9 mouse cellular contexts compared by ENCODE assay signal in the genomic region with DNA sequence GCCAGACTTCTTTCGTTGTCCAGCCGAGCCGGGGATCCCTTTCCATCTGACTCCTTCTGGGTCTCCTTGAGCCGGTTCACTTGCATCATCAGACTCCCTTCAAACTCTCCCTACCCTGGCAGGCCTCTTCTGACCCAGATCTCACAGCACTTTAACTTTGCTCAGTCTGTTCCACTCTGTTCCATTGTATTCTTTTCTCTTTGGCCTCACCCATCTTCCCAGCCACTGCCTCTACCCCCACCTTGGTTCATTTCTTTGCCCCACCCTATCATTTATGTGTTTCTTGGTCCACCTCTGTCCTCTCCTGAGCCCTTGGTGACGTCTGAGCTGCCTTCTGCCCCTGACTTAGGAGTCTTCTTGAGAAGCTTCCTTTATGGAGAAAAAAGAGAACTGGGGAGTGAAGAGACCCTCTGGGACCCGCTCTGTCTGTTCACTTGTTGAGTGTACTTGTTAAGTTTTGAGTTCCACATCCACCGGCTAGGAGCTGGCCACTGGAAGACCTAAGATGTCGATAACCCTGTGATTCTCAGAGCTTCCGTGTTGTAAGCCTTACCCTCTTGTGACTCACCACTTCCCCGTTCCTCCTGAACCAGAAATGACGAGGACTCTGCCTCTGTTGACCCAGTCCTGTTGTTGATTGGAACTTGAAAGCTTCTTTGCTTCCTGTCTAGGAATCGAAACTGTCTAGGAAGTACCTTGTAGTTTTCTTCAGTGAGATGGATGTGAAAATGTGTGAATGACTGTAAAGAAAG. TPM values are rescaled to one million over a fixed set of nuclear protein-coding genes. Genes with fewer than 3 reads are reported as not detected.
A peak's percentile ranks its signal among the peaks of the same experiment; 100 is the strongest.
DNase-seq lines count a peak whose midpoint lies in the region; ATAC-seq and TF ChIP-seq lines count a peak whose summit lies in the region.
"Had no signal": no experiment of that assay in that cellular context is flagged by ENCODE, and none has a peak within 500 bp of the region (broad histone marks: within the 10 kb centered on the region; RNA-seq: fewer than 3 reads in every experiment).

No protein-coding gene starts in this region.

- no peak for ATAC-seq in embryonic facial prominence, embryonic 14.5 days (ENCODE audit: low read depth)
- ATAC-seq in limb, embryonic 13.5 days (ENCODE audit: low FRiP score, low read depth) = no peak
- 0 out of 2 replicates have a peak, but pooled peaks have one; percentile 3 for ATAC-seq in midbrain, embryonic 13.5 days

- peak overlapping the region; percentile 87 for H3K9ac ChIP-seq in embryonic facial prominence, embryonic 14.5 days (ENCODE audit: low read depth, low read length)
- peak overlapping the region; percentile 94 for H3K9ac ChIP-seq in limb, embryonic 13.5 days
- H3K9ac ChIP-seq in midbrain, embryonic 13.5 days (replicated peaks) = peak overlapping the region; percentile 97

- no peak for DNase-seq in testis, postnatal 10 days (ENCODE audit: low spot score)
- peak; percentile 52 for DNase-seq in embryonic facial prominence, embryonic 14.5 days (ENCODE audit: low spot score)
- DNase-seq in heart, postnatal 36 days = peak; percentile 38
- peak; percentile 48 for DNase-seq in thymus, postnatal 14 days
- DNase-seq in cerebellum, postnatal 25 days = no peak

- H3K27me3 ChIP-seq in testis, adult 2 months (ENCODE audit: control insufficient read depth, insufficient read depth, low read length) = no peaks in the 10 kb centered on the region
- H3K27me3 ChIP-seq in embryonic facial prominence, embryonic 14.5 days (replicated peaks; ENCODE audit: control insufficient read depth, insufficient read depth, low read length) = no peaks in the 10 kb centered on the region
- no peaks in the 10 kb centered on the region for H3K27me3 ChIP-seq in limb, embryonic 13.5 days
- H3K27me3 ChIP-seq in midbrain, embryonic 13.5 days = no peaks in the 10 kb centered on the region

- peak overlapping the region; percentile 78 for H3K4me2 ChIP-seq in embryonic facial prominence, embryonic 14.5 days (ENCODE audit: low read depth, low read length)
- H3K4me2 ChIP-seq in limb, embryonic 13.5 days (replicated peaks) = peak overlapping the region; percentile 95
- H3K4me2 ChIP-seq in midbrain, embryonic 13.5 days (replicated peaks) = peak overlapping the region; percentile 99

- peak overlapping the region; percentile 55 for H3K27ac ChIP-seq in testis, adult 2 months (ENCODE audit: control insufficient read depth, insufficient read depth, low read depth, low read length)
- peak overlapping the region; percentile 88 for H3K27ac ChIP-seq in embryonic facial prominence, embryonic 14.5 days (replicated peaks; ENCODE audit: low read depth, low read length)
- peak overlapping the region; percentile 90; the same call in 1 of the 2 replicates for H3K27ac ChIP-seq in limb, embryonic 13.5 days
- peak overlapping the region; percentile 76; the same call in 1 of the 2 replicates for H3K27ac ChIP-seq in midbrain, embryonic 13.5 days

- H3K4me3 ChIP-seq in testis, adult 2 months (ENCODE audit: control insufficient read depth, low read depth, low read length) = peak overlapping the region; percentile 88
- peak overlapping the region; percentile 70 for H3K4me3 ChIP-seq in embryonic facial prominence, embryonic 14.5 days (ENCODE audit: low read depth, low read length)
- H3K4me3 ChIP-seq in limb, embryonic 13.5 days = peak overlapping the region; percentile 87
- peak overlapping the region; percentile 95 for H3K4me3 ChIP-seq in midbrain, embryonic 13.5 days (replicated peaks)

- no peak for TF ChIP-seq CTCF in testis, adult 2 months (IDR thresholded peaks at IDR 0.05; ENCODE audit: control insufficient read depth, insufficient read depth, insufficient replicate concordance, low read depth, low read length)

- TF ChIP-seq POLR2A in testis, adult 2 months (IDR thresholded peaks at IDR 0.05; ENCODE audit: control insufficient read depth, low read depth, low read length) = no peak

- H3K9me3 ChIP-seq in embryonic facial prominence, embryonic 14.5 days (ENCODE audit: control insufficient read depth, low read length) = no peaks in the 10 kb centered on the region
- H3K9me3 ChIP-seq in limb, embryonic 13.5 days = no peaks in the 10 kb centered on the region
- H3K9me3 ChIP-seq in midbrain, embryonic 13.5 days = no peaks in the 10 kb centered on the region

- intact Hi-C loops in heart, postnatal 36 days (cut with DNase I) = loop anchor here (5.0 kb wide), 2 partner anchors 135 to 235 kb away; a partner anchor contains a TSS

- WGBS in embryonic facial prominence, embryonic 14.5 days = 8% methylated on average over 12 of the region's 12 CpGs
- 12% methylated on average over 12 of the region's 12 CpGs for WGBS in limb, embryonic 13.5 days
- WGBS in midbrain, embryonic 13.5 days = 19% methylated on average over 12 of the region's 12 CpGs

- H3K36me3 ChIP-seq in testis, adult 2 months (ENCODE audit: control insufficient read depth, insufficient read depth, low read length) = no peaks in the 10 kb centered on the region
- peaks cover 23% of the 10 kb centered on the region for H3K36me3 ChIP-seq in embryonic facial prominence, embryonic 14.5 days (ENCODE audit: control insufficient read depth, insufficient read depth, low read length)
- H3K36me3 ChIP-seq in limb, embryonic 13.5 days = peaks cover 19% of the 10 kb centered on the region
- peaks cover 8% of the 10 kb centered on the region for H3K36me3 ChIP-seq in midbrain, embryonic 13.5 days

- H3K4me1 ChIP-seq in testis, adult 2 months (ENCODE audit: control insufficient read depth, insufficient read depth, low read length) = peaks cover 7% of the 10 kb centered on the region
- H3K4me1 ChIP-seq in embryonic facial prominence, embryonic 14.5 days (ENCODE audit: control insufficient read depth, insufficient read depth, low read length) = peaks cover 16% of the 10 kb centered on the region
- peaks cover 23% of the 10 kb centered on the region for H3K4me1 ChIP-seq in limb, embryonic 13.5 days
- peaks cover 30% of the 10 kb centered on the region for H3K4me1 ChIP-seq in midbrain, embryonic 13.5 days (replicated peaks)

RNA-seq across cellular contexts. Expression of a gene that starts 6.2 kb away (rescaled TPM):
- polyA plus RNA-seq in testis, adult 2 months (2012; rRNA removed) = 133 and 135 TPM in 2 replicates
- polyA plus RNA-seq in embryonic facial prominence, embryonic 14.5 days (2014; fragmentation: Nextera tagmentation; extraction: Ambion mirVana) = 21.2 and 21.9 TPM in 2 replicates
- 100 to 1,000 TPM; 113 to 124 TPM for total RNA-seq in heart, postnatal 36 days (2021)
- 26.4 and 28.0 TPM in 2 replicates for polyA plus RNA-seq in limb, embryonic 13.5 days (2015; fragmentation: Nextera tagmentation; extraction: Ambion mirVana)
- 22.2 and 27.2 TPM in 2 replicates for polyA plus RNA-seq in midbrain, embryonic 13.5 days (2015; fragmentation: Nextera tagmentation; extraction: Ambion mirVana)

RNA-seq across cellular contexts. Expression of a gene that starts 44.4 kb away (rescaled TPM):
- 83.8 and 97.1 TPM in 2 replicates for polyA plus RNA-seq in testis, adult 2 months (2012; rRNA removed)
- 0.77 TPM in 1 of 2 replicates, not detected in the other for polyA plus RNA-seq in embryonic facial prominence, embryonic 14.5 days (2014; fragmentation: Nextera tagmentation; extraction: Ambion mirVana)
- total RNA-seq in heart, postnatal 36 days (2021) = not detected
- 0.43 TPM in 1 of 2 replicates, not detected in the other for polyA plus RNA-seq in limb, embryonic 13.5 days (2015; fragmentation: Nextera tagmentation; extraction: Ambion mirVana)
- polyA plus RNA-seq in midbrain, embryonic 13.5 days (2015; fragmentation: Nextera tagmentation; extraction: Ambion mirVana) = 0.61 and 0.96 TPM in 2 replicates
- total RNA-seq: gastrocnemius, adult 8-10 months had no signal

RNA-seq across cellular contexts. Expression of a gene that starts 44.6 kb away (rescaled TPM):
- polyA plus RNA-seq in testis, adult 2 months (2012; rRNA removed) = 1.1 and 1.2 TPM in 2 replicates
- 1.2 TPM in 2 replicates for polyA plus RNA-seq in embryonic facial prominence, embryonic 14.5 days (2014; fragmentation: Nextera tagmentation; extraction: Ambion mirVana)
- 1 to 10 TPM; 3.0 to 3.4 TPM for total RNA-seq in heart, postnatal 36 days (2021)
- polyA plus RNA-seq in limb, embryonic 13.5 days (2015; fragmentation: Nextera tagmentation; extraction: Ambion mirVana) = 1.1 and 1.3 TPM in 2 replicates
- 2.0 and 2.1 TPM in 2 replicates for polyA plus RNA-seq in midbrain, embryonic 13.5 days (2015; fragmentation: Nextera tagmentation; extraction: Ambion mirVana)

RNA-seq across cellular contexts. Expression of a gene that starts 54.2 kb away (rescaled TPM):
- 3.3 TPM in 2 replicates for polyA plus RNA-seq in testis, adult 2 months (2012; rRNA removed)
- 24.1 and 26.9 TPM in 2 replicates for polyA plus RNA-seq in embryonic facial prominence, embryonic 14.5 days (2014; fragmentation: Nextera tagmentation; extraction: Ambion mirVana)
- 10 to 100 TPM; 27.8 to 28.3 TPM for total RNA-seq in heart, postnatal 36 days (2021)
- 18.8 and 21.6 TPM in 2 replicates for polyA plus RNA-seq in limb, embryonic 13.5 days (2015; fragmentation: Nextera tagmentation; extraction: Ambion mirVana)
- 12.3 and 13.4 TPM in 2 replicates for polyA plus RNA-seq in midbrain, embryonic 13.5 days (2015; fragmentation: Nextera tagmentation; extraction: Ambion mirVana)

Comparison
In these comparisons a context has a peak if more than half of its experiments do, and no peak if none do; other contexts are left out.
1. DNase-seq: peak in embryonic facial prominence, embryonic 14.5 days (single experiment), heart, postnatal 36 days (2 of 2) and thymus, postnatal 14 days (single experiment); none in testis, postnatal 10 days (single experiment) and cerebellum, postnatal 25 days (0 of 2).
2. RNA of a gene that starts 44.4 kb away (polyA plus RNA-seq): 83.8 to 97.1 TPM in testis, adult 2 months; 0.61 to 0.96 TPM in midbrain, embryonic 13.5 days, 0.43 TPM in limb, embryonic 13.5 days and 0.77 TPM in embryonic facial prominence, embryonic 14.5 days; every median in the first group is over 10 times any median in the second.
3. Peak in every context shown above with its lines, with median percentiles within 50 percentile points of each other: H3K27ac ChIP-seq, H3K4me3 ChIP-seq, H3K4me2 ChIP-seq and H3K9ac ChIP-seq.